Mouse (Mus musculus) C2C12 (cell line): ENCODE measurements around the gene Dbh. TPM values are rescaled to one million over a fixed set of nuclear protein-coding genes. Genes with fewer than 3 reads are reported as not detected.
A peak's percentile ranks its signal among the peaks of the same experiment; 100 is the strongest.

Experiments used
- H3K27me3 ChIP-seq: one replicate; pipeline ENCODE4 v1.6.1; 2011; ENCODE audit not compliant: control insufficient read depth, insufficient read depth, insufficient read length
- H3K36me3 ChIP-seq: one replicate; pipeline ENCODE4 v1.6.1; 2011; ENCODE audit not compliant: control insufficient read depth, insufficient read depth
- H3K4me3 ChIP-seq: one replicate; pipeline ENCODE4 v1.5.1; 2011; ENCODE audit warnings: mild to moderate bottlenecking, control low read depth; ENCODE audit not compliant: poor library complexity, insufficient read depth, severe bottlenecking
- H3K79me2 ChIP-seq: one replicate; pipeline ENCODE4 v1.6.1; 2011; ENCODE audit not compliant: control insufficient read depth, insufficient read depth
- H3K79me3 ChIP-seq: one replicate; pipeline ENCODE4 v1.6.1; 2011; ENCODE audit warnings: low read depth, control low read depth
- H3ac ChIP-seq: one replicate; pipeline ENCODE3; 2011; ENCODE audit warnings: low read depth; ENCODE audit not compliant: control insufficient read depth, insufficient read length
- CEBPB ChIP-seq: IDR thresholded peaks from one replicate; pipeline ENCODE4 v1.6.1; 2011; ENCODE audit warnings: low read depth, mild to moderate bottlenecking, control low read depth, moderate library complexity
- CTCF ChIP-seq: IDR thresholded peaks from one replicate; pipeline ENCODE4 v1.5.1; 2011; ENCODE audit not compliant: control insufficient read depth, insufficient read depth, insufficient read length
- FOSL1 ChIP-seq: IDR thresholded peaks from one replicate; pipeline ENCODE4 v1.8.0; 2011; ENCODE audit warnings: mild to moderate bottlenecking, low read length; ENCODE audit not compliant: poor library complexity, insufficient read depth, severe bottlenecking
- MAX ChIP-seq: IDR thresholded peaks from one replicate; pipeline ENCODE4 v1.6.1; 2011; ENCODE audit warnings: mild to moderate bottlenecking, control low read depth
- MYOD1 ChIP-seq: IDR thresholded peaks from one replicate; pipeline ENCODE4 v1.6.1; 2011; ENCODE audit warnings: low read depth; ENCODE audit not compliant: control insufficient read depth, insufficient read length
- MYOG ChIP-seq: IDR thresholded peaks from one replicate; pipeline ENCODE4 v1.6.1; 2011; ENCODE audit not compliant: control insufficient read depth, insufficient read length; ENCODE audit errors: extremely low read depth
- USF1 ChIP-seq: IDR thresholded peaks from one replicate; pipeline ENCODE4 v1.6.1; 2011; ENCODE audit warnings: low read depth, mild to moderate bottlenecking, control low read depth, moderate library complexity
- polyA plus RNA-seq: library from polyadenylated mRNA; unstranded; fragments of >200 nt; fragmentation: generic; extraction: Trizol; gene quantifications from one replicate; pipeline ENCODE4 v1.2.1, GENCODE M21; 2012; ENCODE audit warnings: missing spikeins

Dbh gene
- polyA plus RNA-seq, 1 experiment: 0.06 TPM

GRCm38 (mm10) chr2:27122578-27122977 lies 42.5 kb upstream of the Dbh start:
- Histone ChIP-seq H3K79me3 (no peaks in the 10 kb centered on the region), H3K79me2 (no peaks in the 10 kb centered on the region), H3K36me3 (no peaks in the 10 kb centered on the region), H3K27me3 (peaks cover 68% of the 10 kb centered on the region), H3K4me3 (no peak overlapping the region), H3ac (no peak overlapping the region)
- no peak for TF ChIP-seq CEBPB

- Histone ChIP-seq H3K36me3 (no peaks in the 10 kb centered on the region), H3K79me2 (no peaks in the 10 kb centered on the region), H3K79me3 (no peaks in the 10 kb centered on the region), H3K27me3 (peaks cover 62% of the 10 kb centered on the region), H3ac (no peak overlapping the region), H3K4me3 (no peak overlapping the region)
- TF ChIP-seq CEBPB (no peak), MYOG (no peak), MAX (no peak), USF1 (no peak), FOSL1 (no peak), CTCF (no peak), MYOD1 (no peak)
Observed at GRCm38 (mm10) chr2:27123121-27123520, 41.9 kb upstream of the Dbh start.

GRCm38 (mm10) chr2:27125979-27126378 lies 39.1 kb upstream of the Dbh start:
- Histone ChIP-seq H3K36me3 (no peaks in the 10 kb centered on the region), H3ac (no peak overlapping the region), H3K4me3 (no peak overlapping the region), H3K27me3 (peaks cover 48% of the 10 kb centered on the region), H3K79me2 (no peaks in the 10 kb centered on the region), H3K79me3 (no peaks in the 10 kb centered on the region)
- peak; percentile 63 for TF ChIP-seq CTCF
- no peak for TF ChIP-seq CEBPB
- TF ChIP-seq MYOD1: no peak
- no peak for TF ChIP-seq MAX
- no peak for TF ChIP-seq FOSL1

- Histone ChIP-seq H3K79me3 (no peaks in the 10 kb centered on the region), H3K36me3 (no peaks in the 10 kb centered on the region), H3K4me3 (no peak overlapping the region), H3K27me3 (peaks cover 48% of the 10 kb centered on the region), H3K79me2 (no peaks in the 10 kb centered on the region), H3ac (no peak overlapping the region)
- TF ChIP-seq MYOG (no peak), MYOD1 (no peak), MAX (no peak), CEBPB (no peak), USF1 (no peak), FOSL1 (no peak), CTCF (no peak)
Observed at GRCm38 (mm10) chr2:27126496-27126895, 38.5 kb upstream of the Dbh start.

GRCm38 (mm10) chr2:27128990-27129389 lies 36.0 kb upstream of the Dbh start:
- H3K79me2 ChIP-seq: no peaks in the 10 kb centered on the region
- no peaks in the 10 kb centered on the region for H3K36me3 ChIP-seq
- TF ChIP-seq MAX (no peak), MYOD1 (no peak), CEBPB (no peak), CTCF (no peak), FOSL1 (no peak), MYOG (no peak), USF1 (no peak)
- H3K4me3 ChIP-seq: no peak overlapping the region
- H3K27me3 ChIP-seq: peaks cover 39% of the 10 kb centered on the region
- no peaks in the 10 kb centered on the region for H3K79me3 ChIP-seq
- no peak overlapping the region for H3ac ChIP-seq

- Histone ChIP-seq H3ac (no peak overlapping the region), H3K27me3 (peaks cover 75% of the 10 kb centered on the region), H3K79me2 (no peaks in the 10 kb centered on the region), H3K36me3 (no peaks in the 10 kb centered on the region), H3K79me3 (no peaks in the 10 kb centered on the region), H3K4me3 (no peak overlapping the region)
- TF ChIP-seq USF1: no peak
- TF ChIP-seq MYOG: no peak
Observed at GRCm38 (mm10) chr2:27135935-27136334, 29.1 kb upstream of the Dbh start.
